Mouse (Mus musculus) midbrain, postnatal 0 days (tissue): ENCODE measurements around the gene Hgfac. TPM values are rescaled to one million over a fixed set of nuclear protein-coding genes. Genes with fewer than 3 reads are reported as not detected.

ENCODE experiments used
- ATAC-seq: fragments of 200-750 bp; cut with Nextera tagmentation; 2 replicates; pipeline ENCODE4 v1.8.0; 2017; ENCODE audit warnings: moderate number of reproducible peaks, mild to moderate bottlenecking, moderate TSS enrichment, moderate library complexity; ENCODE audit not compliant: low FRiP score
- DNase-seq: peaks from one replicate; pipeline ENCODE4 v3.0.0-alpha.2; 2015; ENCODE audit warnings: low spot score
- H3K27ac ChIP-seq: fragments of 300-500 bp; sonication (generic); 2 replicates; pipeline ENCODE4 v1.5.1; 2014; ENCODE audit warnings: low read depth, mild to moderate bottlenecking, low read length, mixed read lengths
- H3K27me3 ChIP-seq: fragments of 300-500 bp; sonication (generic); 2 replicates; pipeline ENCODE4 v1.6.1; 2014; ENCODE audit warnings: low read length, control low read depth, mixed read lengths; ENCODE audit not compliant: insufficient read depth
- H3K36me3 ChIP-seq: fragments of 300-500 bp; sonication (generic); 2 replicates; pipeline ENCODE4 v1.6.1; 2014; ENCODE audit warnings: low read length, control low read depth, mixed read lengths; ENCODE audit not compliant: insufficient read depth
- H3K4me1 ChIP-seq: fragments of 300-500 bp; sonication (generic); 2 replicates; pipeline ENCODE4 v1.6.1; 2014; ENCODE audit warnings: mild to moderate bottlenecking, control low read depth, antibody characterized with exemption, low read length, mixed read lengths; ENCODE audit not compliant: insufficient read depth
- H3K4me2 ChIP-seq: fragments of 300-500 bp; sonication (generic); 2 replicates; pipeline ENCODE4 v1.6.1; 2014; ENCODE audit warnings: low read depth, mild to moderate bottlenecking, low read length, mixed read lengths; ENCODE audit not compliant: poor library complexity, severe bottlenecking
- H3K4me3 ChIP-seq: fragments of 300-500 bp; sonication (generic); 2 replicates; pipeline ENCODE4 v1.5.1; 2014; ENCODE audit warnings: low read depth, mild to moderate bottlenecking, low read length, moderate library complexity
- H3K9ac ChIP-seq: fragments of 300-500 bp; sonication (generic); replicated peaks from 2 replicates; pipeline ENCODE4 v1.6.1; 2014; ENCODE audit warnings: mild to moderate bottlenecking, low read length, moderate library complexity, mixed read lengths; ENCODE audit not compliant: poor library complexity, severe bottlenecking
- H3K9me3 ChIP-seq: fragments of 300-500 bp; sonication (generic); 2 replicates; pipeline ENCODE4 v1.6.1; 2016; ENCODE audit warnings: low read length, control low read depth
- CTCF ChIP-seq: IDR thresholded peaks from 2 replicates; pipeline ENCODE4 v1.5.1; 2016; ENCODE audit warnings: antibody characterized with exemption, mild to moderate bottlenecking
- WGBS: fragments of 180-500 bp; shearing (Covaris S2); extraction: QIAGEN DNeasy Blood & Tissue Kit; methylation state at CpG from one replicate; pipeline ENCODE4 v1.1.7; 2014; 5-methylcytosine and 5-hydroxymethylcytosine counted together
- polyA plus RNA-seq: library from polyadenylated mRNA; unstranded; fragments of >200 nt; fragmentation: Nextera tagmentation; extraction: Ambion mirVana; gene quantifications from 2 replicates; pipeline ENCODE4 v1.2.1, GENCODE M21; 2015
- total RNA-seq: library from RNA; depleted of rRNA; stranded (reverse); fragments of >200 nt; gene quantifications from 2 replicates; pipeline ENCODE4 v1.2.3, GENCODE M21; 2014; rRNA removed

The Hgfac gene
- 0.11 and 0.71 TPM in 2 replicates for total RNA-seq
- 0.23 TPM in 1 of 2 replicates, not detected in the other for polyA plus RNA-seq

- no peak for TF ChIP-seq CTCF
- WGBS: 74% methylated on average over 6 of the region's 6 CpGs
- Histone ChIP-seq H3K9me3 (no peaks in the 10 kb centered on the region), H3K36me3 (no peaks in the 10 kb centered on the region), H3K27ac (no peak within 1 kb of the TSS), H3K27me3 (no peaks in the 10 kb centered on the region), H3K4me1 (no peaks in the 10 kb centered on the region), H3K4me2 (no peak within 1 kb of the TSS), H3K4me3 (no peak within 1 kb of the TSS), H3K9ac (no peak within 1 kb of the TSS)
- DNase-seq: no peak
- ATAC-seq: no peak
Measured at GRCm38 (mm10) chr5:35041268-35041829, at the start of gene Hgfac. Gene Hgfac, plus strand, starts transcription at chr5:35041509.

GRCm38 (mm10) chr5:34998754-34999153 lies 42.6 kb upstream of the Hgfac start:
- no peaks in the 10 kb centered on the region for H3K36me3 ChIP-seq
- 30% methylated on average over 3 of the region's 3 CpGs for WGBS
- H3K4me2 ChIP-seq: no peak overlapping the region
- no peak overlapping the region for H3K27ac ChIP-seq
- DNase-seq (no peak), ATAC-seq (peak; percentile 38; the same call in 1 of the 2 replicates)
- no peak for TF ChIP-seq CTCF
- H3K4me3 ChIP-seq: no peak overlapping the region
- no peaks in the 10 kb centered on the region for H3K4me1 ChIP-seq
- H3K9me3 ChIP-seq: no peaks in the 10 kb centered on the region
- no peak overlapping the region for H3K9ac ChIP-seq
- no peaks in the 10 kb centered on the region for H3K27me3 ChIP-seq

GRCm38 (mm10) chr5:34999281-34999680 lies 42.0 kb upstream of the Hgfac start:
- Histone ChIP-seq H3K9ac (no peak overlapping the region), H3K27ac (peak overlapping the region; percentile 14; the same call in 1 of the 2 replicates), H3K4me2 (no peak overlapping the region), H3K27me3 (no peaks in the 10 kb centered on the region), H3K4me3 (no peak overlapping the region), H3K9me3 (no peaks in the 10 kb centered on the region), H3K36me3 (no peaks in the 10 kb centered on the region), H3K4me1 (no peaks in the 10 kb centered on the region)
- no peak for TF ChIP-seq CTCF
- ATAC-seq (no peak), DNase-seq (no peak)
- WGBS: 81% methylated on average over 6 of the region's 6 CpGs

GRCm38 (mm10) chr5:35000323-35000722 lies 41.0 kb upstream of the Hgfac start:
- H3K4me1 ChIP-seq: no peaks in the 10 kb centered on the region
- no peaks in the 10 kb centered on the region for H3K27me3 ChIP-seq
- TF ChIP-seq CTCF: no peak
- H3K4me3 ChIP-seq: no peak overlapping the region
- no peak overlapping the region for H3K4me2 ChIP-seq
- no peaks in the 10 kb centered on the region for H3K9me3 ChIP-seq
- H3K36me3 ChIP-seq: no peaks in the 10 kb centered on the region
- ATAC-seq (no peak), DNase-seq (no peak)
- H3K27ac ChIP-seq: no peak overlapping the region
- H3K9ac ChIP-seq: no peak overlapping the region

- Histone ChIP-seq H3K36me3 (no peaks in the 10 kb centered on the region), H3K9ac (no peak overlapping the region), H3K27ac (no peak overlapping the region), H3K4me1 (no peaks in the 10 kb centered on the region), H3K9me3 (no peaks in the 10 kb centered on the region), H3K4me2 (no peak overlapping the region), H3K27me3 (no peaks in the 10 kb centered on the region), H3K4me3 (no peak overlapping the region)
- no peak for ATAC-seq
- DNase-seq: no peak
- no peak for TF ChIP-seq CTCF
- WGBS: 81% methylated on average over 3 of the region's 3 CpGs
Measured at GRCm38 (mm10) chr5:35001144-35001543, 40.2 kb upstream of the Hgfac start.

- Histone ChIP-seq H3K9ac (no peak overlapping the region), H3K27me3 (no peaks in the 10 kb centered on the region), H3K4me1 (no peaks in the 10 kb centered on the region), H3K27ac (no peak overlapping the region), H3K4me2 (no peak overlapping the region), H3K4me3 (no peak overlapping the region), H3K9me3 (no peaks in the 10 kb centered on the region), H3K36me3 (no peaks in the 10 kb centered on the region)
- ATAC-seq (no peak), DNase-seq (no peak)
- 64% methylated on average over 7 of the region's 7 CpGs for WGBS
- TF ChIP-seq CTCF: no peak
Measured at GRCm38 (mm10) chr5:35003611-35004162, 37.6 kb upstream of the Hgfac start.
